Mouse (Mus musculus) megakaryocyte, embryonic 14.5 days (primary cell): ENCODE measurements around the gene Rnf115.

ENCODE experiments used
- FLI1 ChIP-seq: IDR thresholded peaks from 2 replicates; pipeline ENCODE4 v1.6.1; 2012; ENCODE audit warnings: low read length, inconsistent platforms, mixed read lengths
- GATA1 ChIP-seq: IDR thresholded peaks from 3 replicates; pipeline ENCODE4 v1.6.1; 2012; ENCODE audit warnings: mixed read lengths, low read length, inconsistent platforms, borderline replicate concordance

DNA sequence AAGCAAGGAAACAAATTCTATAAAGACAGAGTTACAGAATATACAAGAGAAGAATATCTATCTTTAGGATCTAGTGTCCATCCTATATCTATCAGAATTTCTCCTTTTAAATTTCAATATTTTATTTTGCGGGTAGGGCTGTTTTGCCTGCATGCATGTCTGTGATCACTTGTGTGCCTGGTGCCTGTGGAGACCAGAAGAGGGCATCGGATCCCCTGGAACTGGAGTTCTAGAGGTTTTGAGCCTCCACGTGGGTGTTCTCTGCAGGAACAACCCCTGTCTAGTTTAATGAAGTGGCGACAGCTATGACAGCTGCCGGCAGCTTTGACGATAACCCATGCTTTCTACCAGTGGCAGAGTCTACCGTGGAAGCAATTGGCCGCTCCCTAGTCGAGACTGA, 85.6 kb downstream of the Rnf115 start:
- TF ChIP-seq GATA1: no peak
- TF ChIP-seq FLI1: no peak
